Mouse (Mus musculus) natural killer cell, adult 2 months (primary cell): Measurements from ENCODE around the gene Rnf43.

Source experiments
- DNase-seq, 2 experiments: peaks; one replicate each; pipeline ENCODE4 v3.0.0; 2022; ENCODE audit warnings: low spot score in 2 of 2

Gene Rnf43

GRCm38 (mm10) chr11:87710262-87710615, 47.7 kb downstream of the Rnf43 start:
- DNase-seq: no peak

GRCm38 (mm10) chr11:87712188-87712587, 49.7 kb downstream of the Rnf43 start:
- no peak for DNase-seq

GRCm38 (mm10) chr11:87715999-87716398, 53.5 kb downstream of the Rnf43 start:
- DNase-seq: no peak

- DNase-seq: no peak
Measured at GRCm38 (mm10) chr11:87719526-87719925, 57.0 kb downstream of the Rnf43 start.

GRCm38 (mm10) chr11:87720324-87720723, 57.8 kb downstream of the Rnf43 start:
- peak in 1 of 2 experiments; percentile 26 for DNase-seq

GRCm38 (mm10) chr11:87720839-87721238, 58.3 kb downstream of the Rnf43 start:
- peak; percentile 70 to 75 for DNase-seq

- DNase-seq: no peak
Measured at GRCm38 (mm10) chr11:87722168-87722567, 59.6 kb downstream of the Rnf43 start.

GRCm38 (mm10) chr11:87722891-87723290, 60.4 kb downstream of the Rnf43 start:
- no peak for DNase-seq

- no peak for DNase-seq
Measured at GRCm38 (mm10) chr11:87725515-87725914, 63.0 kb downstream of the Rnf43 start.

GRCm38 (mm10) chr11:87725964-87726562, 63.5 kb downstream of the Rnf43 start:
- DNase-seq: no peak

GRCm38 (mm10) chr11:87727021-87727420, 64.5 kb downstream of the Rnf43 start:
- no peak for DNase-seq

- no peak for DNase-seq
Measured at GRCm38 (mm10) chr11:87727471-87727870, 64.9 kb downstream of the Rnf43 start.

- no peak for DNase-seq
Measured at GRCm38 (mm10) chr11:87728850-87729592, 66.5 kb downstream of the Rnf43 start.

GRCm38 (mm10) chr11:87729593-87730185, 67.2 kb downstream of the Rnf43 start:
- DNase-seq: no peak

GRCm38 (mm10) chr11:87730652-87731310, 68.3 kb downstream of the Rnf43 start:
- no peak for DNase-seq

- DNase-seq: peak in 1 of 2 experiments; percentile 31
Measured at GRCm38 (mm10) chr11:87734346-87734745, 71.8 kb downstream of the Rnf43 start.

- DNase-seq: no peak
Measured at GRCm38 (mm10) chr11:87735691-87736090, 73.2 kb downstream of the Rnf43 start.

- DNase-seq: peak; percentile 44 to 45
Measured at GRCm38 (mm10) chr11:87736647-87737134, 74.2 kb downstream of the Rnf43 start.

- DNase-seq: peak; percentile 96 to 97
Measured at GRCm38 (mm10) chr11:87737175-87737740, 74.7 kb downstream of the Rnf43 start, which contains the start of gene Supt4a. Gene Supt4a, plus strand, starts transcription at chr11:87737552.

- no peak for DNase-seq
Measured at GRCm38 (mm10) chr11:87743691-87744090, 81.2 kb downstream of the Rnf43 start.

- peak; percentile 87 to 90 for DNase-seq
Measured at GRCm38 (mm10) chr11:87744964-87745363, 82.4 kb downstream of the Rnf43 start.
